Mouse (Mus musculus): Measurements from ENCODE around the gene Fgf22.

- TF ChIP-seq NANOG (IDR thresholded peaks at IDR 0.05; ENCODE audit: borderline replicate concordance, low read length) (no peak), CTCF (conservative IDR thresholded peaks at IDR 0.05; ENCODE audit: low read length) (no peak)
Observed at GRCm38 (mm10) chr10:79708668-79709067, 46.2 kb upstream of the Fgf22 start.
